Mouse (Mus musculus) forebrain, embryonic 14.5 days (tissue): ENCODE results near the gene Exoc7. TPM values are rescaled to one million over a fixed set of nuclear protein-coding genes. Genes with fewer than 3 reads are reported as not detected.

Experiments used
- ATAC-seq: fragments of 200-750 bp; cut with Nextera tagmentation; 2 replicates; pipeline ENCODE4 v1.8.0; 2017; ENCODE audit warnings: mild to moderate bottlenecking, moderate library complexity
- DNase-seq: peaks from one replicate; pipeline ENCODE4 v3.0.0-alpha.2; 2015; ENCODE audit warnings: low spot score
- H3K27ac ChIP-seq: fragments of 300-500 bp; sonication (generic); 2 replicates; pipeline ENCODE4 v1.5.1; 2014; ENCODE audit warnings: low read depth, mild to moderate bottlenecking, control low read depth, low read length, moderate library complexity
- H3K27me3 ChIP-seq: fragments of 300-500 bp; sonication (generic); replicated peaks from 2 replicates; pipeline ENCODE4 v1.6.1; 2014; ENCODE audit warnings: low read length, control low read depth, mixed read lengths; ENCODE audit not compliant: control insufficient read depth, insufficient read depth
- H3K36me3 ChIP-seq: fragments of 300-500 bp; sonication (generic); 2 replicates; pipeline ENCODE4 v1.6.1; 2014; ENCODE audit warnings: low read length, control low read depth; ENCODE audit not compliant: control insufficient read depth, insufficient read depth
- H3K4me1 ChIP-seq: fragments of 300-500 bp; sonication (generic); 2 replicates; pipeline ENCODE4 v1.6.1; 2014; ENCODE audit warnings: antibody characterized with exemption, low read length, control low read depth; ENCODE audit not compliant: control insufficient read depth, insufficient read depth
- H3K4me2 ChIP-seq: fragments of 300-500 bp; sonication (generic); 2 replicates; pipeline ENCODE4 v1.6.1; 2014; ENCODE audit warnings: mild to moderate bottlenecking, control low read depth, low read length
- H3K4me3 ChIP-seq: fragments of 300-500 bp; sonication (generic); 2 replicates; pipeline ENCODE4 v1.5.1; 2014; ENCODE audit warnings: low read depth, low read length, control low read depth
- H3K9ac ChIP-seq: fragments of 300-500 bp; sonication (generic); 2 replicates; pipeline ENCODE4 v1.6.1; 2014; ENCODE audit warnings: mild to moderate bottlenecking, low read length, control low read depth, moderate library complexity
- H3K9me3 ChIP-seq: fragments of 300-500 bp; sonication (generic); replicated peaks from 2 replicates; pipeline ENCODE4 v1.6.1; 2016; ENCODE audit warnings: low read length, control low read depth, mixed read lengths; ENCODE audit not compliant: control insufficient read depth
- WGBS: fragments of 180-500 bp; shearing (Covaris S2); extraction: QIAGEN DNeasy Blood & Tissue Kit; methylation state at CpG from one replicate; pipeline ENCODE4 v1.1.7; 2014; 5-methylcytosine and 5-hydroxymethylcytosine counted together
- polyA plus RNA-seq: library from polyadenylated mRNA; unstranded; fragments of >200 nt; fragmentation: Nextera tagmentation; extraction: Ambion mirVana; gene quantifications from 2 replicates; pipeline ENCODE4 v1.2.1, GENCODE M21; 2014

The Exoc7 gene
- polyA plus RNA-seq, 1 experiment from 2014 or later, result 107 TPM

GRCm38 (mm10) chr11:116241744-116242235, 65.2 kb downstream of the Exoc7 start:
- Histone ChIP-seq H3K27me3 (peaks cover 10% of the 10 kb centered on the region; the same call in 1 of the 2 replicates), H3K4me1 (no peaks in the 10 kb centered on the region), H3K4me3 (no peak overlapping the region), H3K4me2 (no peak overlapping the region), H3K9me3 (no peaks in the 10 kb centered on the region), H3K36me3 (peaks cover 43% of the 10 kb centered on the region), H3K27ac (no peak overlapping the region), H3K9ac (no peak overlapping the region)
- WGBS, result 75% methylated on average over 12 of the region's 12 CpGs
- ATAC-seq (no peak), DNase-seq (no peak)

- Histone ChIP-seq H3K27ac (no peak overlapping the region), H3K36me3 (peaks cover 23% of the 10 kb centered on the region), H3K4me3 (no peak overlapping the region), H3K27me3 (peaks cover 10% of the 10 kb centered on the region; the same call in 1 of the 2 replicates), H3K9ac (no peak overlapping the region), H3K4me1 (no peaks in the 10 kb centered on the region), H3K9me3 (no peaks in the 10 kb centered on the region), H3K4me2 (no peak overlapping the region)
- WGBS, result 11% methylated on average over 7 of the region's 7 CpGs
- DNase-seq (no peak), ATAC-seq (no peak)
Measured at GRCm38 (mm10) chr11:116239797-116240196, 67.2 kb downstream of the Exoc7 start.

Other genes with a start within 250 kb of the Exoc7 start
- 0.19 and 0.62 TPM in 2 replicates for gene Unc13d, start 229.3 kb downstream of the Exoc7 start, polyA plus RNA-seq
- gene Wbp2, start 220.2 kb downstream of the Exoc7 start, polyA plus RNA-seq, result 145 and 166 TPM in 2 replicates
- gene Trim47, start 180.0 kb downstream of the Exoc7 start, polyA plus RNA-seq, result 4.0 and 6.0 TPM in 2 replicates
- 0.97 and 1.1 TPM in 2 replicates for gene Trim65, start 176.1 kb downstream of the Exoc7 start, polyA plus RNA-seq
- gene Mrpl38, start 168.4 kb downstream of the Exoc7 start, polyA plus RNA-seq, result 79.6 and 83.4 TPM in 2 replicates
- 25.9 and 44.4 TPM in 2 replicates for gene Fbf1, start 139.1 kb downstream of the Exoc7 start, polyA plus RNA-seq
- gene Ten1, start 108.4 kb downstream of the Exoc7 start, polyA plus RNA-seq, result 81.8 and 83.2 TPM in 2 replicates
- gene Acox1, start 108.2 kb downstream of the Exoc7 start, polyA plus RNA-seq, result 48.1 and 56.3 TPM in 2 replicates
- gene Evpl, start 69.2 kb downstream of the Exoc7 start, polyA plus RNA-seq, result 0.11 and 0.17 TPM in 2 replicates
- gene Srp68, start 33.0 kb downstream of the Exoc7 start, polyA plus RNA-seq, result 53.2 and 60.4 TPM in 2 replicates
- 0.09 and 0.11 TPM in 2 replicates for gene Galr2, start 26.3 kb downstream of the Exoc7 start, polyA plus RNA-seq
- 7.3 and 8.7 TPM in 2 replicates for gene Foxj1, start 28.2 kb upstream of the Exoc7 start, polyA plus RNA-seq
- gene Rnf157, start 105.8 kb upstream of the Exoc7 start, polyA plus RNA-seq, result 16.3 and 21.5 TPM in 2 replicates
- gene Ubald2, start 126.9 kb upstream of the Exoc7 start, polyA plus RNA-seq, result 95.5 and 100 TPM in 2 replicates
- not detected in 2 replicates for gene Qrich2, start 159.0 kb upstream of the Exoc7 start, polyA plus RNA-seq
- gene Prpsap1, start 187.0 kb upstream of the Exoc7 start, polyA plus RNA-seq, result 138 and 153 TPM in 2 replicates
- 2.2 and 2.7 TPM in 2 replicates for gene Sphk1, start 223.7 kb upstream of the Exoc7 start, polyA plus RNA-seq